Mouse (Mus musculus): ENCODE measurements around the gene Hmgcr. TPM values are rescaled to one million over a fixed set of nuclear protein-coding genes. Genes with fewer than 3 reads are reported as not detected.
A peak's percentile ranks its signal among the peaks of the same experiment; 100 is the strongest.

Gene Hmgcr
- polyA plus RNA-seq, 1 experiment from 2014 or later, result 178 TPM

DNA sequence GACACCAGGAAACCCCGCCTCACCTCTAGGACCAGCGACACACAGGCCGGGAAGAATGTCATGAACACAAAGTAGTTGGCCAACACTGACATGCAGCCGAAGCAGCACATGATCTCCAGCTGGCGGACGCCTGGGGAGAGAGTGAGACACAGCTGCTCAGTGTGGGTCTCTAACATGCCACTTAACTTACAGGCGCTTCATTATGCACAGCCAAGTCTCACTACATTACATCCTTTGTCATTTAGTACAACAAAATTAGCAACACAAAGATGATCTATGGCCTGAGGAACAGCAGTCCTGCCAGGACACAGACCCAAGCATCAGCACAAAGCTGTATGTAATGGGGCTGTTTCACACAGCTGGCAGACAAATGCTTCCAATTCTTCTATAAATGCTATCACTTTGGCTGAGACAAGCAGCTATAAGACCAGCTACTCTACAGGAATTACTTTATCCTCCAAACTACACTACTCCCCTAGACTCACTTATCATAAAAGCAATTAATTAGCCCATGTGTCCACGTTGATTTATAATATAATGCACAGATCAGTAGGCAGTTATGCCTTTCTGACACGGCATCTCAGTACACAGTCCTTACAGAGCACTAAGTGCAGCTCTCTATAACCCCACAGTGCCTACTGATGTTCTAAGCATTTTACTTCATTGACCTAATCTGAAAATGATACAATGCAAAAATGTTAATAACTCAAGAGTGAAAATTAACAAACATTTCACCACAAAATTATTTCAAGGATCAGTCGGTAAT, 10.5 kb downstream of the Hmgcr start:
- Histone ChIP-seq H3K27ac (no peak overlapping the region), H3K9me3 (no peaks in the 10 kb centered on the region), H3K9ac (replicated peaks) (no peak overlapping the region), H3K27me3 (no peaks in the 10 kb centered on the region), H3K36me3 (peaks cover 93% of the 10 kb centered on the region), H3K4me2 (replicated peaks) (no peak overlapping the region), H3K4me3 (replicated peaks) (no peak overlapping the region), H3K4me1 (replicated peaks) (peaks cover 14% of the 10 kb centered on the region)
- 51% methylated on average over 10 of the region's 10 CpGs for WGBS
- ATAC-seq, result peak; percentile 88

DNA sequence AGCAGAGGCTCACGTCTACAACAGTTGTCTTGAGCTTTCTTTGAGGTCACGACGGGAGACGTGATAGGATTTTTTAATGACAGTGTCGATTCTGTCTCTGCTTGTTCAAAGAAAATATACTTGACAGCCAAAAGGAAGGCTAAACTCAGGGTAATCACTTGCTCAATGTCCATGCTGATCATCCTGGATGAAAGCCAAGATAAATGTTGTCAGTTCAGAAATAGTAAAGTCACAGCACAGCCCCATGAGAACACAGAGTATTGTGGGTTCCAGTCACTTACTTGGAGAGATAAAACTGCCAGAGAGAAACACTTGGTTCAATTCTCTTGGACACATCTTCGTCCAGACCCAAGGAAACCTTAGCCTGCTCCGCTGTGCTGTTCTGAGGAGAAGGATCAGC, 11.8 kb downstream of the Hmgcr start:
- no peaks in the 10 kb centered on the region for H3K27me3 ChIP-seq
- no peak overlapping the region for H3K27ac ChIP-seq
- 88% methylated on average over 7 of the region's 7 CpGs for WGBS
- H3K4me3 ChIP-seq (replicated peaks), result no peak overlapping the region
- H3K9ac ChIP-seq (replicated peaks), result no peak overlapping the region
- no peaks in the 10 kb centered on the region for H3K9me3 ChIP-seq
- no peak overlapping the region for H3K4me2 ChIP-seq (replicated peaks)
- ATAC-seq, result no peak
- H3K36me3 ChIP-seq, result peaks cover 93% of the 10 kb centered on the region
- H3K4me1 ChIP-seq (replicated peaks), result peaks cover 14% of the 10 kb centered on the region

DNA sequence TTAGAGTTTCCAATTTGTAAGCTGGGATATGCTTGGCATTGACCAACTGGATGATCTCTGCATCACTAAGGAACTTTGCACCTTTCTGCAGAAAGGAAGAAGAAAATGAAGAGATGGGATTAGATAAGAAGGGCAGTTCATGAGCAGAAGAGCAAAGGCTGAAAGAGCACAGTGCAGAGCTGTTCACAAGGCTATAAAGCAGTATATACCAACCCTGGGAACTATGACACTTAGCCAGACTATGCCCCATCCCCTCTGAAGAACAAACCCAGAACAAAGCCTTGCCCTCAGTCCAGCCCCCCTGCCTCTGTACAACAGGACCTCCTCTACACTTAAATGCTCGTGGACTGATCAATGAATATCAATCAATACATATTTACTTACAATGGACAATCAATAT, 14.1 kb downstream of the Hmgcr start:
- Histone ChIP-seq H3K9me3 (no peaks in the 10 kb centered on the region), H3K27me3 (no peaks in the 10 kb centered on the region), H3K4me1 (replicated peaks) (peaks cover 12% of the 10 kb centered on the region), H3K9ac (replicated peaks) (no peak overlapping the region), H3K36me3 (peaks cover 92% of the 10 kb centered on the region), H3K4me3 (replicated peaks) (no peak overlapping the region), H3K27ac (no peak overlapping the region), H3K4me2 (replicated peaks) (no peak overlapping the region)
- no peak for ATAC-seq
- WGBS, result 85% methylated on average over 1 of the region's 1 CpGs

DNA sequence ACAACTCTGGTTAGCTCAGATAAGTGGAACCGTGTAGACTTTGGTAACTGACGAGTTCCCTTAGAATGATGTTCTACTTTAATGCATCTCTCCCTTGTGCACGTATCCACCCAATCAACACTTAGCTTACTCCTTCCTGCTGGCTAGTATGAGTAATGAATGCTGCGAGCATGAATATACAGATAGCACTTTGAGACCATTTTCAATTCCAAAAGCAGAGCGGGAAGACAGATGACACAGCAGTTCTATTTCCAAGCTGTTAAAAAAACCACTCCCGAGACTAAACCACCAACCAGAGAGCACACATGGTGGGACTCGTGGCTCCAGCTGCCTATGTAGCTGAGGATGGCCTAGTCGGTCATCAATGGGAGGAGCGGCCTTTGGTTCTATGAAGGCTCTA, 17.7 kb downstream of the Hmgcr start:
- Histone ChIP-seq H3K27me3 (no peaks in the 10 kb centered on the region), H3K4me3 (replicated peaks) (no peak overlapping the region), H3K27ac (no peak overlapping the region), H3K9me3 (no peaks in the 10 kb centered on the region), H3K9ac (replicated peaks) (no peak overlapping the region), H3K36me3 (peaks cover 95% of the 10 kb centered on the region), H3K4me1 (replicated peaks) (no peaks in the 10 kb centered on the region), H3K4me2 (replicated peaks) (no peak overlapping the region)
- ATAC-seq, result no peak
- whole genome bisulfite sequencing, result 93% methylated on average over 9 of the region's 9 CpGs

DNA sequence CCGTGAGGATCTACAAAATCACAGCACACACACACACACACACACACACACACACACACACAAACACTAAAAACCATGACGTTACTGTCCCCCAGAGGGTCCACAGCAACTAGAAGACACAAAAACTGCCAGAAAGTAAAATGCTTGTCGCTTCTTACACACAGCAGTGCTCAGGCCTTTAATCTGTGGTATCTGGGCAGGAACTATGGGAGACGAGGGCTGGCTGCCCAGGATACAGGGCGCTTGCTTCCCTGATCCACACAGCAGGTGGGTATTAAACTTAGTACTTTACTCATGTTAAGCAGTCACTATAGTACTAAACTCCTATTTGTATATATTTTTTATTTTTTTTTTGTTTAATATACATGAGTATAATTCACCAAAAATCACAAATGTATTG, 24.9 kb downstream of the Hmgcr start:
- 48% methylated on average over 5 of the region's 5 CpGs for WGBS
- no peak for ATAC-seq
- H3K4me3 ChIP-seq (replicated peaks), result no peak overlapping the region
- H3K27ac ChIP-seq, result no peak overlapping the region
- H3K4me1 ChIP-seq (replicated peaks), result no peaks in the 10 kb centered on the region
- peaks cover 30% of the 10 kb centered on the region for H3K36me3 ChIP-seq
- no peaks in the 10 kb centered on the region for H3K27me3 ChIP-seq
- H3K9ac ChIP-seq (replicated peaks), result no peak overlapping the region
- no peak overlapping the region for H3K4me2 ChIP-seq (replicated peaks)
- no peaks in the 10 kb centered on the region for H3K9me3 ChIP-seq

DNA sequence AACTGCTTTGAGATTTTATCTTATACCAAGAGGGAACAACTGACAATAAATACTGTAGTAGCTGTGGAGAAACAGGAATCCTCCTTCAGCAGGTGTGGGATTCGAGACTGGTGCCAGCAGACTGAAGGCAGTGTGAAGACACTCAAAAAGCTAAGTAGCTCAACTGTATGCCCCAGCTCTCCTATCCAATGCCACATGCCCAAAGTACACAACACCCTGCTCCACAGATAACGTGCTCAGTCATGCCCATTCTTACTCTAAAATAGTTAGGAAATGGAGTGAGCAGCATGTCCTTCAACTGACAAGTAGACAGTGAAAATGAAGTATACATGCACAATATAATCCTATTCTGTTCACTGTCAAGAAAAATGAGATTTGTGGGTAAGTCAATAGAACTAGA, 26.6 kb downstream of the Hmgcr start:
- Histone ChIP-seq H3K9me3 (no peaks in the 10 kb centered on the region), H3K4me1 (replicated peaks) (no peaks in the 10 kb centered on the region), H3K9ac (replicated peaks) (no peak overlapping the region), H3K27me3 (no peaks in the 10 kb centered on the region), H3K27ac (no peak overlapping the region), H3K4me2 (replicated peaks) (no peak overlapping the region), H3K4me3 (replicated peaks) (no peak overlapping the region), H3K36me3 (peaks cover 23% of the 10 kb centered on the region)
- 69% methylated on average over 2 of the region's 2 CpGs for WGBS
- ATAC-seq, result no peak

DNA sequence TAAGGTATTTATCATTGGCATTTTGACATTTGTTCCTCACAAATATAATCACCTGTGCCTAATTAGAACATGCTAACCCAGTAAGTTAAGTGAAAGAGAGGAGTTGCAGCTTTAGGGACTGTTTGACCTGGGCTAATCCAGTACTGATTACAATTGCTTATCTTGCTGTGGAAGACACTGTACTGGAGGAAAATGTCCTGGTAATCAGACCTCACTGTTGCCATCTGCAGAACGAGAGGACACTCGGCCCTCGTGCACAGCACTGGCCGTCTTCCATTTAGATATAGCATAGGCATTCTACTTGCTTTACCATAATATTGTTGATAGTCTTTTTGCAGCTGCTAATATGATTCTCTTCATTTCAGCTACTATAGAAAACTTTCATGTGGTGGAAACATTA, 40.3 kb downstream of the Hmgcr start:
- no peaks in the 10 kb centered on the region for H3K4me1 ChIP-seq (replicated peaks)
- ATAC-seq, result no peak
- H3K9me3 ChIP-seq, result no peaks in the 10 kb centered on the region
- no peak overlapping the region for H3K27ac ChIP-seq
- 96% methylated on average over 4 of the region's 4 CpGs for WGBS
- H3K4me3 ChIP-seq (replicated peaks), result no peak overlapping the region
- H3K9ac ChIP-seq (replicated peaks), result no peak overlapping the region
- no peak overlapping the region for H3K4me2 ChIP-seq (replicated peaks)
- H3K27me3 ChIP-seq, result no peaks in the 10 kb centered on the region
- H3K36me3 ChIP-seq, result peaks cover 45% of the 10 kb centered on the region

DNA sequence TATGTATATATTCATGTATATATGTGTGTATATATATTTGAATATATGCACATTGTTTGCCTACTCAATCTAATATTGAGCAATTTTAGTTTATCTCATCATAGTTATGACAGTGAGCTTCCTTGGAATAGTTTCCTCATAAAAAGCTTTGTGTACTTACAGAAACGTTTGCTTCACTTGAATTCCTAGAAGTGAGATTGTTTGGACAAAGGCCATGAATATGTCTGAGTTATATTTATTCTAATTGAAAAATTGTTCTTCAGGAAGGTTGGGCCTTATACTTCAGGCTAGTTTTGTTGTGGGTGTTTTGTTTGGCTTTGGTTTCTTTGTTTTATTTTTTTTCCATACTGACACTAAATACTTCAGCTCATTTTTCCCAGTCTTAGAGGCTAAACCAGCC, 49.8 kb downstream of the Hmgcr start:
- 95% methylated on average over 1 of the region's 1 CpGs for WGBS

DNA sequence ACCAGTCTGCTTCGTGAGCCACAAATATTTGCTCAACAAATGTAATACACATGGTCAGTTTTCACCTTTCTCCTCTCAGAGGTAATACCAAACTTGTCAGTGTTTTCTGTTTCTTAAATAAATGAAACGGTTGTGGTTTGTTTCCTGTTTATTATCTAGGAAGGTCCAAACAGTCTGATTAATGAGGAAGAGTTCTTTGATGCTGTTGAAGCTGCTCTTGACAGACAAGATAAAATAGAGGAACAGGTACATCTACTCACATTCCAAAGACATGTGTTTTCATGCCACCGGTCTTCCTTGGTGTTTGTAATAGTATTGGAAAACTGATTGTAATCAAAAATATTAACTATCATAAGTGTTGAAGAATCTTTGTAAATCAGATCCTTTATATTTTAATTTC, 56.1 kb downstream of the Hmgcr start:
- H3K27me3 ChIP-seq, result no peaks in the 10 kb centered on the region
- H3K9ac ChIP-seq (replicated peaks), result no peak overlapping the region
- no peaks in the 10 kb centered on the region for H3K4me1 ChIP-seq (replicated peaks)
- WGBS, result 96% methylated on average over 3 of the region's 3 CpGs
- no peak overlapping the region for H3K4me3 ChIP-seq (replicated peaks)
- H3K9me3 ChIP-seq, result no peaks in the 10 kb centered on the region
- no peak overlapping the region for H3K27ac ChIP-seq
- H3K36me3 ChIP-seq, result peaks cover 30% of the 10 kb centered on the region
- no peak overlapping the region for H3K4me2 ChIP-seq (replicated peaks)
- ATAC-seq, result no peak

More for the DNA sequence above, 49.8 kb downstream of the Hmgcr start:
- H3K9ac ChIP-seq (replicated peaks), result no peak overlapping the region
- H3K4me3 ChIP-seq (replicated peaks), result no peak overlapping the region
- no peak for ATAC-seq
- no peaks in the 10 kb centered on the region for H3K9me3 ChIP-seq
- H3K36me3 ChIP-seq, result peaks cover 15% of the 10 kb centered on the region
- no peak overlapping the region for H3K4me2 ChIP-seq (replicated peaks)
- H3K27ac ChIP-seq, result no peak overlapping the region
- no peaks in the 10 kb centered on the region for H3K4me1 ChIP-seq (replicated peaks)
- H3K27me3 ChIP-seq, result no peaks in the 10 kb centered on the region

DNA sequence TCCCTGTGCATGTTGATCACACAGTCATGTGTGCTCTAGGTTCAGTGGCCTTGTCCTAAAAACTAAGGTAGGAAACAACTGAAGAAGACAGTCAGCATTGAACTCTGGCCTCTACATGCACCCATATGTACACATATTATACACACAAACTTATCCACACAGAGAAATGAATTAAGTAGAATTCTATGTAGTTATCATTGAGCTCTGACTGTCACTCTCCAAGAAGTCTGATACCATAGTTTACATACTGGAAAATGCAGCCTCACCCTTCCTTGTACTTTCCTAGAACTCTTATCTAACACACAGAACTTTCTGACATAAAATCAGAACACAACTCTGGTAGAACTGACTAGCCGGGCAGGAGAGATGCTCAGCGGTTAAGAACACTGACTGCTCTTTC, 66.5 kb downstream of the Hmgcr start:
- no peaks in the 10 kb centered on the region; the same call in 1 of the 2 replicates for H3K4me1 ChIP-seq (replicated peaks)
- 97% methylated on average over 2 of the region's 2 CpGs for WGBS
- H3K4me3 ChIP-seq (replicated peaks), result no peak overlapping the region
- H3K27me3 ChIP-seq, result no peaks in the 10 kb centered on the region
- no peaks in the 10 kb centered on the region for H3K9me3 ChIP-seq
- peaks cover 30% of the 10 kb centered on the region for H3K36me3 ChIP-seq
- no peak for ATAC-seq
- H3K9ac ChIP-seq (replicated peaks), result no peak overlapping the region
- H3K4me2 ChIP-seq (replicated peaks), result no peak overlapping the region
- no peak overlapping the region for H3K27ac ChIP-seq

DNA sequence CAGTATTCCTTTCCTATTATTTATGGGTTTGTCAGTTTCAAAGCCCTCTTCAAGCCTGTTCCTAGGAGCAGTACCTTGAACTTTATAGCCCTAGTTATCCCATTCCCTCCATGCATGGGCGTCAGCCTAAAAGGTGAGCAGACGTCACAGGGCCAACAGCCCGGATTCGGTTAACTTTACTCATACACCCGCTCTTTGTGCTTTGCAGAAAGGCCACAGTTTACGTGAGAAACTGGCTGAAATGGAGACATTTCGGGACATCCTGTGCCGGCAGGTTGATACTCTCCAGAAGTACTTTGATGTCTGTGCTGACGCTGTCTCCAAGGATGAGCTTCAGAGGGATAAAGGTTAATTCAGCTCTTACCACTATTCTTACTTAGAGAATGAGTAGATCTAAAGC, 71.6 kb downstream of the Hmgcr start:
- H3K4me1 ChIP-seq (replicated peaks), result no peaks in the 10 kb centered on the region; the same call in 1 of the 2 replicates
- no peaks in the 10 kb centered on the region for H3K9me3 ChIP-seq
- ATAC-seq, result no peak
- no peak overlapping the region for H3K4me3 ChIP-seq (replicated peaks)
- no peak overlapping the region for H3K27ac ChIP-seq
- H3K9ac ChIP-seq (replicated peaks), result no peak overlapping the region
- H3K27me3 ChIP-seq, result no peaks in the 10 kb centered on the region
- no peak overlapping the region for H3K4me2 ChIP-seq (replicated peaks)
- WGBS, result 93% methylated on average over 9 of the region's 9 CpGs
- H3K36me3 ChIP-seq, result peaks cover 18% of the 10 kb centered on the region

All from midbrain, embryonic 13.5 days (tissue).